Mouse (Mus musculus) small intestine, adult 2 months (tissue): Measurements from ENCODE around the gene Ski.

Source experiments
- CTCF ChIP-seq: fragments of 200-500 bp; IDR thresholded peaks from 2 replicates; pipeline ENCODE4 v1.5.1; 2012; ENCODE audit warnings: low read depth, mild to moderate bottlenecking, control low read depth, inconsistent platforms, low read length, moderate library complexity, mixed read lengths; ENCODE audit not compliant: insufficient replicate concordance, insufficient read length; ENCODE audit errors: extremely low read depth
- POLR2A ChIP-seq: fragments of 200-500 bp; IDR thresholded peaks from 2 replicates; pipeline ENCODE4 v1.6.1; 2012; ENCODE audit warnings: low read depth, mild to moderate bottlenecking, control low read depth, inconsistent platforms, low read length, moderate library complexity

- TF ChIP-seq CTCF: no peak
- no peak for TF ChIP-seq POLR2A
Measured at GRCm38 (mm10) chr4:155205919-155206318, 16.5 kb downstream of the Ski start.
